Mouse (Mus musculus) forebrain, embryonic 10.5 days (tissue): Measurements from ENCODE around the gene Gm12166. TPM values are rescaled to one million over a fixed set of nuclear protein-coding genes. Genes with fewer than 3 reads are reported as not detected.
"Not testable (repeated sequence)": the region's sequence is repeated elsewhere in the genome, so short reads cannot be mapped to it uniquely, and the experiment has no call there.

ENCODE experiments used
- DNase-seq: peaks from one replicate; pipeline ENCODE4 v3.0.0-alpha.2; 2017; ENCODE audit warnings: low spot score; ENCODE audit errors: extremely low spot score
- H3K27ac ChIP-seq: fragments of 300-500 bp; sonication (generic); 2 replicates; pipeline ENCODE4 v1.5.1; 2016; ENCODE audit warnings: mild to moderate bottlenecking
- H3K27me3 ChIP-seq: fragments of 300-500 bp; sonication (generic); 2 replicates; pipeline ENCODE4 v1.6.1; 2016; ENCODE audit warnings: mild to moderate bottlenecking; ENCODE audit not compliant: poor library complexity, severe bottlenecking
- H3K36me3 ChIP-seq: fragments of 300-500 bp; sonication (generic); replicated peaks from 2 replicates; pipeline ENCODE4 v1.6.1; 2016; ENCODE audit warnings: mild to moderate bottlenecking, moderate library complexity
- H3K4me1 ChIP-seq: fragments of 300-500 bp; sonication (generic); 2 replicates; pipeline ENCODE4 v1.6.1; 2016
- H3K4me3 ChIP-seq: fragments of 300-500 bp; sonication (generic); 2 replicates; pipeline ENCODE4 v1.5.1; 2016; ENCODE audit warnings: mild to moderate bottlenecking, moderate library complexity
- H3K9me3 ChIP-seq: fragments of 300-500 bp; sonication (generic); 2 replicates; pipeline ENCODE4 v1.6.1; 2016; ENCODE audit warnings: mild to moderate bottlenecking, moderate library complexity
- WGBS: fragments of 180-500 bp; shearing (Covaris S2); methylation state at CpG from one replicate; pipeline ENCODE4 v1.1.7; 2016; 5-methylcytosine and 5-hydroxymethylcytosine counted together
- polyA plus RNA-seq: library from polyadenylated mRNA; unstranded; fragments of >200 nt; fragmentation: Nextera tagmentation; extraction: Ambion mirVana; gene quantifications from 2 replicates; pipeline ENCODE4 v1.2.1, GENCODE M21; 2016

Gm12166 gene
- polyA plus RNA-seq, 1 experiment from 2014 or later = 2.5 TPM

GRCm38 (mm10) chr11:46058916-46059315 is 6.8 kb upstream of the Gm12166 start:
- no peak for DNase-seq
- Histone ChIP-seq H3K36me3 (no peaks in the 10 kb centered on the region), H3K27me3 (peaks cover 35% of the 10 kb centered on the region), H3K9me3 (no peaks in the 10 kb centered on the region), H3K4me3 (no peak overlapping the region), H3K4me1 (peaks cover 40% of the 10 kb centered on the region), H3K27ac (no peak overlapping the region)
- WGBS = 97% methylated on average over 4 of the region's 4 CpGs

GRCm38 (mm10) chr11:46058011-46058410 is 5.9 kb upstream of the Gm12166 start:
- peaks cover 35% of the 10 kb centered on the region for H3K27me3 ChIP-seq
- DNase-seq = no peak
- H3K4me1 ChIP-seq = peaks cover 40% of the 10 kb centered on the region
- no peak overlapping the region for H3K27ac ChIP-seq
- WGBS = 69% methylated on average over 9 of the region's 9 CpGs
- H3K4me3 ChIP-seq = no peak overlapping the region; the same call in 1 of the 2 replicates
- no peaks in the 10 kb centered on the region for H3K36me3 ChIP-seq
- no peaks in the 10 kb centered on the region for H3K9me3 ChIP-seq

- WGBS = 4% methylated on average over 25 of the region's 25 CpGs
- no peaks in the 10 kb centered on the region for H3K36me3 ChIP-seq
- H3K4me1 ChIP-seq = peaks cover 39% of the 10 kb centered on the region
- DNase-seq = no peak
- H3K27me3 ChIP-seq = peaks cover 35% of the 10 kb centered on the region
- H3K4me3 ChIP-seq = peak overlapping the region; percentile 76
- no peaks in the 10 kb centered on the region for H3K9me3 ChIP-seq
- H3K27ac ChIP-seq = peak overlapping the region; percentile 91
Observed at GRCm38 (mm10) chr11:46056770-46057411, 4.8 kb upstream of the Gm12166 start.

GRCm38 (mm10) chr11:46055896-46056769 is 4.0 kb upstream of the Gm12166 start, which contains the start of gene Adam19:
Adam19 (plus strand) TSS chr11:46055992.
- no peaks in the 10 kb centered on the region for H3K9me3 ChIP-seq
- DNase-seq = peak; percentile 84

DNA sequence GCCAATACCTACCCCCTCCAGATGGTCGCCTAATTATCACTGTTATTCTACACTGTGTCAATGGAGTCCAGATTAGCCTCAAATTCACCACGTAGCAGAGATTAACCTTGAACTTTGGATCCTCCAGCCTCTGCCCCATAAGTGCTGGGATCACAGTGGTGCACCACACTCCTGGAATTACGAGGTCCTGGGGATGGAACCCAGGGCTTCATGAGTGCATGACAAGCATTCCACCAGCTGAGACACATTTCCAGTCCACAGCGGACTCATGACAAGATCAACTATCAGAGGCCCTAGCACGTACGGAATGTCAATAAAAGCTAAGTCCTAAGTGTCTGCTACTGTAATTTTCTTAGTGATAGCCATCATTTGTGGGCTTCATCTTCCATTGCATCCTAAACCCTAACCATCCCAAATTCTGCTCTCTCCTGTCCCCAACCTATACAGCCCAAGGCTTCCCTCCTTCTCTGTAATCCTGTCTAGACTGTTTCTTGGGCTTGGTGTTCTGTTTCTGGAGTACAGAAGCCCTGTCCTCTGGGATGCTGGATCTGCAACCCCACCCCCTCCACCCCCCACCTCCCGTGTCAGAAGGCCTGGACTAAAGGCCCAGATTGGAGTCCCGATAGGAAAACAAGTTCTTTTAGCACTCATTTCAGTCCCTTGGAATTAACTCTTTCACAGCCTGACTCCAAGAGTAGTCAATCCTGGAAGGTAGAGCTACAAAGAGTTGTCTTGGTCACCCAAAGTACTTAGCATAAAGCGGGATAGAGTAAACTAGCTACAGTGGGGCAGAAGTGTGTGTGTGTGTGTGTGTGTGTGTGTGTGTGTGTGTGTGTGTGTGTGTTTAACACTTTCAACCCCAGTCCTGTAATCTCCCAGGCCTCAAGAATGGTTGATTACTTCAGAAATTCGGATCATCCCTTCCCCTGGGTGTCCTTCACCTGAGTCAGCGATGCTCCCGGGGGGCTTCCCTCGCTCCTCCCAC is 3.1 kb upstream of the Gm12166 start:
- 24% methylated on average over 13 of the region's 13 CpGs for WGBS
- no peak for DNase-seq
- peak overlapping the region; percentile 91 for H3K27ac ChIP-seq

More at GRCm38 (mm10) chr11:46055896-46056769, 4.0 kb upstream of the Gm12166 start, which contains the start of gene Adam19:
- Histone ChIP-seq H3K4me3 (peak within 1 kb of the TSS; percentile 76), H3K27ac (peak within 1 kb of the TSS; percentile 91), H3K36me3 (no peaks in the 10 kb centered on the region), H3K4me1 (peaks cover 43% of the 10 kb centered on the region), H3K27me3 (peaks cover 35% of the 10 kb centered on the region)
- under 1% methylated on average over 51 of the region's 51 CpGs for WGBS

DNA sequence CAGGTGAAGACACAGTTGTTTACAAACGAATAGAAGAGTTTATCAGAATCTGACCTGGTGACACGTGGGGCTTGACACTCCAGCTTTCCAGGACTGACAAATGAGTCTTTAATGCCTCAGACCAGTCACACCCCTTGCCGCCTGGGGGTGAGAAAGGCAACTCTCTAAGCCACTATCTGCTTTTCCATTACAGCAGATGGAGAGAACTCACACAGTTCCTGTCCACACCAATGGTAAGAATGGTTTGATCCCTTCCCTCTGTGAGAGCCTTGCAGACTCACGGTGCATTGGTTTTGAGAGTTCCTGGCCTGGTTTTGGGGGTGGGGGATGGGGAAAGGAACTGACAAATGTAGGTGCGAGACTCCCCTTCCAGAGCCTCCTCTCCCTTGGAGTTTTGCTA is 2.2 kb upstream of the Gm12166 start:
- 42% methylated on average over 5 of the region's 5 CpGs for WGBS

More for the DNA sequence above, 3.1 kb upstream of the Gm12166 start:
- H3K4me1 ChIP-seq = peaks cover 43% of the 10 kb centered on the region
- no peaks in the 10 kb centered on the region for H3K9me3 ChIP-seq
- peak overlapping the region; percentile 76 for H3K4me3 ChIP-seq
- no peaks in the 10 kb centered on the region for H3K36me3 ChIP-seq
- H3K27me3 ChIP-seq = peaks cover 35% of the 10 kb centered on the region

GRCm38 (mm10) chr11:46053457-46053856 is 1.3 kb upstream of the Gm12166 start:
- not testable (repeated sequence) for H3K27ac ChIP-seq, H3K9me3 ChIP-seq, DNase-seq, H3K4me3 ChIP-seq, H3K36me3 ChIP-seq
- Histone ChIP-seq H3K27me3 (peaks cover 35% of the 10 kb centered on the region), H3K4me1 (peaks cover 43% of the 10 kb centered on the region)
- 94% methylated on average over 3 of the region's 3 CpGs for WGBS

More for the DNA sequence above, 2.2 kb upstream of the Gm12166 start:
- Histone ChIP-seq H3K9me3 (no peaks in the 10 kb centered on the region), H3K4me3 (no peak overlapping the region), H3K27ac (no peak overlapping the region), H3K4me1 (peaks cover 43% of the 10 kb centered on the region), H3K27me3 (peaks cover 35% of the 10 kb centered on the region), H3K36me3 (no peaks in the 10 kb centered on the region)
- no peak for DNase-seq

GRCm38 (mm10) chr11:46047264-46047663 is 4.9 kb downstream of the Gm12166 start:
- Histone ChIP-seq H3K9me3 (no peaks in the 10 kb centered on the region), H3K27ac (no peak overlapping the region), H3K4me3 (no peak overlapping the region), H3K27me3 (no peaks in the 10 kb centered on the region), H3K36me3 (no peaks in the 10 kb centered on the region), H3K4me1 (peaks cover 7% of the 10 kb centered on the region; the same call in 1 of the 2 replicates)
- DNase-seq = no peak
- 95% methylated on average over 3 of the region's 3 CpGs for WGBS

- Histone ChIP-seq H3K27me3 (no peaks in the 10 kb centered on the region), H3K27ac (no peak overlapping the region), H3K36me3 (no peaks in the 10 kb centered on the region), H3K4me1 (peaks cover under 1% of the 10 kb centered on the region; the same call in 1 of the 2 replicates), H3K4me3 (no peak overlapping the region), H3K9me3 (no peaks in the 10 kb centered on the region)
- DNase-seq = no peak
- 90% methylated on average over 5 of the region's 5 CpGs for WGBS
Observed at GRCm38 (mm10) chr11:46044781-46045180, 7.3 kb downstream of the Gm12166 start.

DNA sequence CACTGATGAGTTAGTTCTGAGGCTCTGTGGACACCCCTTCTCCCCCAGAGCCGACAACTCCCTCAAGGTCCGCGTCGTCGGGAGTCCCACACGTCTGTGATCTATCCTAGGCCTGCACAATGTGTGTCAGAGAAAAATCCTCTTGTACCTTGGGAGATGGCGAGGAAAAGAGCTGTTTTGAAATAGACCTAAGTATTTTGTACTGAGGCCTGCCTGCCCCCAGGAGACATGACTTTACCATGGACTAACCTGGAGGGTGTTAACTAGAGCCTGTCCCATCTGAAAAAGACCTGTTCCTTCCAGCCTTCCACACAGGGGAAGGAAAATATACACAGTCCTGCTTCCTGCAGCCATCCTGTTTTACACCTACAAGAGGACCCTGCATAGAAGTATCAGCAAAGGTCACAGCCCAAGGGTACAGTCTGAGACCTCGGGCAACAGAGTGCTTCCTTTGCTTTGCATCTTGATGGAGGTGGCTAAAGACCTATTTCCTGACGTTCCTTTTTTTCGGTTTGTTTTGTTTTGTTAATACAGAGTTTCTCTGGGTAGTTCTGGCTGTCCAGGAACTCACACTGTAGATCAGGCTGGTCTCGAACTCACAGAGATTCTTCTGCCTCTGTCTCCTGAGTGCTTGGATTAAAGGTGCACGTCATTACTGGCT is 10.4 kb downstream of the Gm12166 start:
- peaks cover 9% of the 10 kb centered on the region; the same call in 1 of the 2 replicates for H3K4me1 ChIP-seq
- no peaks in the 10 kb centered on the region for H3K9me3 ChIP-seq
- no peaks in the 10 kb centered on the region for H3K27me3 ChIP-seq
- WGBS = 88% methylated on average over 12 of the region's 12 CpGs
- H3K4me3 ChIP-seq = no peak overlapping the region
- DNase-seq = no peak
- no peaks in the 10 kb centered on the region for H3K36me3 ChIP-seq
- H3K27ac ChIP-seq = no peak overlapping the region

DNA sequence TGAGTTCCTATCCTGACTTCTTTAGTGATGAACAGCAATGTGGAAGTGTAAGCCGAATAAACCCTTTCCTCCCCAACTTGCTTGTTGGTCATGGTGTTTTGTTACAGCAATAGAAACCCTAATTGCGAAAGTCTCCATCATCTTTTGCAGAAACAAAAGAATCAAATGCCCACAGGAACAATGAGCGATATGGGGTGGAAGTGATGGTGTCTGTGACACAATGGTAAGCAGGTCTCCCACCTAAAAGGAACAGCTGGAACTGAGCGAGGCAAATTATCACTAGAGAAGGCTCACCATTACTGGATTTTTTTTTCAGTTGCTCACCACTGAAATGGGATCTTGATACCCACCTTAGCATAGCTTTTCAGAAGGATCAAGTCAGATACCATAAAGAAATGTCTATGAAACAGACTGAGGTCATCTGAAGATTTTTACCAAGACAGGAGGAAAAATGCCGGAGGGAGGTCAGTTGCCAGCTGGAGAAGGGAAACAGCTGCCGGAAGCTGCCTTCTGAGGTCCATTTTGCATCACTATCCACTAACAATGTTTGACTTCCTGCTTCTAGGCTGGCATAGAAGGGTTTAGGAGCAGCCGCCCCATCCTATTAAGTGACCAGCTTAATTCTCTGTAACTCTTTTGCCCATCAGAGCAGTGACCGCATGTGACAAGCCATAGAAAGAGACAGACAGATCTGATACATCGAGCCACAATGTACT is 11.1 kb downstream of the Gm12166 start:
- H3K4me1 ChIP-seq = peaks cover 9% of the 10 kb centered on the region; the same call in 1 of the 2 replicates
- no peak overlapping the region for H3K27ac ChIP-seq
- no peaks in the 10 kb centered on the region for H3K9me3 ChIP-seq
- WGBS = 87% methylated on average over 9 of the region's 9 CpGs
- no peaks in the 10 kb centered on the region for H3K27me3 ChIP-seq
- no peaks in the 10 kb centered on the region for H3K36me3 ChIP-seq
- no peak overlapping the region for H3K4me3 ChIP-seq
- DNase-seq = no peak
